Mouse (Mus musculus): Measurements from ENCODE around the gene Ccdc181.

The Ccdc181 gene

DNA sequence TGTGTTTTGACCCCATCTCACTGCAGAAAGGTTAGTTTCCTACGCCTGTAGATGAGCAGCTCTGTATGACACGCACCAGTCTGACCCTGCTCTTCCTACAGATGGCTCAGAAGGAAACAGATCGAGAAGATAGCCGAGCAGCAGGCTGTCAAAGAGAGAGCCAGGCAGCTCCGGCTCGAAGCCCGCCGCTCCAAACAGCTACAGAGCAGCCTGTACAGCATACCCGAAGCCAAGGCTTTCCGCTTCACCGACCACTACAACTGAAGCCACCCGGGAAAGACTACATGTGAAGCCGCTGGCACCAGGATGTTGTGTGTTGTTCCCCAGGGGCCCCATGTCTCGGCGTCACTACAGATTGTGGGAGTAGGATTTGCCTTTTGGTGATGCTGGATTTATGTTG is 12.0 kb downstream of the Ccdc181 start:
- no peak for DNase-seq

DNA sequence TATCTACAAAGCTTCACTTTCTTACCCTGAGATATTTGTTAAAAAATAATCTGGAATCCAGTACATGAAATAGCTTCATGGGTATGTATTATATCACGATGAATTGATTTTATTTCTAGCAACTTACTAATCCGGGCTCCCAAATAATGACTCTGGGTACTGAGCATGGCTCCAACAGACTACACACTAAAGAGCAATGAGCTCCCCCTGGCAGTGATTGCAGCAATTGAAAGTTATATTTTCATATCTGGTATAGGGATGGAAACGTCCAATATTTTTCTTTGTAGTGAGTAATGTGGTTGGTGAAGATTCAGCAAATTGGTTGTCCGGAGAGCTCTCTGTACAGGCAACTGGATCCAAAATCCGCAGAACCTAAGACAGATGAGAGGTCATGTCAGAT is 16.7 kb downstream of the Ccdc181 start:
- DNase-seq = no peak

DNA sequence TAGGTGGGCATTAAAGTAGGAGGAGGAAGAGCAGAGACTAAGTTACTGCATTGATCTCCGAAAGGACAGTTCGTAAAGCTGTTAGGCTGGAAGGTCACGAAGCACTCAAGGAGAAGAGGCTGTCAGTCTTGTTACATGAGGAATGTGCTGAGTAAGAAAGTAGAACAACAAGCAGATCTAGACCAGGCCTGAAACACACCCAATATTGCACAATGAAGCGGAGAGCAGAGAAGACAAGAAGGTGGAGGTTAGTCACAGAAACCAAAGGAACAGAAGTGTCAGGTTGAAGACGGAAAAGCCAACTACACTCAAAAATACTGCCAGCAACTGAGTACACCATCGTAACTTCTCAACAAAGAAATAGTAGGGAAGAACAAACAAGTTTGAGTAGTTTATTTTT is 18.7 kb downstream of the Ccdc181 start:
- no peak for DNase-seq

DNA sequence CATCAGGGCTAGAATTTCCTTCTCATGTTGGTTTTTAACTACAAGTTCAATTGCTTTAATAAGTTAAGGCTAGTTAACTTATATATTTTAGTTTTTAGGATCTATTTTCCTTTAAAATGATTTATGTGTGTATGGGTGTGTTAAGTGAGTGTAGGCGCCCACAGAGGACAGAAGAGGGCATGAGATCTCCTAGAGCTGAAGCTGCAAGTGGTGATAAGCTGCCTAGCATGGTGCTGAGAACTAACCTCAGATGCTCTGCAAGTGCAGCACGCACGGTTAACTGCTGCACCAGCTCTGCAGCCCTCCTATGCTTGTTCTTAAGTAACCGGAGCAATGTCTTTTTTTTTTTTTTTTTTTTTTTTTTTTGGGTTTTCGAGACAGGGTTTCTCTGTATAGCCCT is 21.1 kb downstream of the Ccdc181 start:
- no peak for DNase-seq

DNA sequence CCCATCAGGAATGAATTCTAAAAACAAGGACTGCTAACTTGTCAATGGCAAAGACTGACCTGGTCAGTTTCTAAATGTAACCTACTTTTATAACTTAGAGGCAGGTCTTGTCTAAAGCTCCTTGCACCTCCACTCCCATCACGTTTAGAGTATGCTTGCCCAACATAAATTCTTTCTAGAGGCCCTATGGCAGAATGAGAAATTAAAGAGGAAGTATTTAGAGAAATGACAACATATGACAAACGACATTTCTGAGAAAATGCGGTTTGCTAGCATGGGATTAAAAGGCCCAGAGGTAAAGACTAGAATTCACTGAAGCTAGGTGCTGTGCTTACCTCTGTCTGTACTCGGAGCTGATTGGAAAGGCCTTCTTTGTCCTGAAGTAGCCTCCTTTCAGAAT is 26.6 kb downstream of the Ccdc181 start:
- DNase-seq = no peak

DNA sequence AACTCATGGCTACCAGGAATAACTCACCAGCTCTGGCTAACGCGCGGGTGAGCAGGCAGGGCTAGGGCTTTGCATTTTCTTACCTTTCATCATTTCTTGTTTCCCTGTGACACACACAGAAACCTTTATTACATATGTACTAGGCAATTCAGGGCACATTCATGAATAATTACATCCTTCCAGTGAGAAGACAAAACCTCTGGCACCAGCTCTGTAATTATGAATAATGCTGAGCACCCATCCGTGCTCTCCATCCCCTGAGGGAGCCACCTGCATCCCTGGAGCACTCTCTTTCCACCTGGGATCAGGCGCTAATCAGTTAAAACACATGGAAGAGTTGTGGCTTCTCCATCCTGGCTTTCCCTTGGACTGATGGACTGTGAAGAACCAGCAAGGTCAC is 28.4 kb downstream of the Ccdc181 start, which contains the start of gene Nme7:
TSS of gene Nme7 (plus strand) at position 301 of the 400 bp plus-strand sequence.
- no peak for DNase-seq

DNA sequence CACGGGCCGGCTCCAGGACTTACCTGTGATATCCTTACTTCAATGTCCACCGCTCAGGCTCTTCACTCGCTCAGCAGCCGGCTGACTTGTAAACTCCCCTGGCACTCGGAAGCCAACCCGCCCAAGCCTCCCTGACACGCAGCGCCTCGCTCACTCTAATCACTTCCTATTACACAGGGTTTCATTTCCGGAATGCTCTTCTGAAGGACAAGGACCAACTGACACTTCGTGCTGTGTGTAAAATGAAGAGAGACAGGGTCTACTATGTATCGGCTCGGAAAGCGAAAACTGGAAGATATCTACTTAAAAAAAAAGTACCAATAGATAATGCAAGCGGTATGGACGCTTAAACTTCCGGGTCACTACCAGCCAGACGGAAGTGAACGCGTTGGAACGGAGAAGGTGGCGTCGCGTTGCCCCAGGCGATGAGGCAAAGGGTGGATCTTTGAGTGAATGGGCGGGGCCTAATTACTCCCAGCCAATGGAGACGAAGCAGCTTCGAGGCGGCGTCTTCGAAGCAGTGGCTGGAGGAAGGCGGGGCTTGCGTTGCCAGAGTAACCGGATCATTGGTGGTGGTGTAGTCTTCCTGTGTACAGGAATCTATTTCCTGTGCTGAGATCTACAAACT is 31.9 kb downstream of the Ccdc181 start, which contains the start of gene Blzf1:
TSS of gene Blzf1 (minus strand) at position 366 of the 628 bp plus-strand sequence.
- peak; percentile 99 for DNase-seq

DNA sequence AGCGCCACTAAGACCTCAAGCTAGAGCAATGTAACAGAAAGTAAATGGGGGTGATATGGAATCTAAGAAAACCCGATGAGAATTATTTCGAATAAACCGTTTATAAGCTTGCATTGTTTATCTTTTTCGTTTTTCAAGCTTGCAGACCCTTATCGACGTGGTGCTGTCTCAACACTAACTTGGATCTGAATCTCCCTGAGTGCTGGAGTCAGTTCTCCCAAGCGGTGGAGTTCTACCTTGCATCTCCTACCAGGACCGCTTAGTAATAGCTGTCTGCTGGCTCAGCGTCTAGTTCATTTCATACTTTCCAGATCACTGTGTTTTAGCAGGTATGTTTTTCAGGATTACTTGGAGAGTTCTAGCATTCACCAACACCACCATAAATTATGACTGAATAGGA is 32.5 kb downstream of the Ccdc181 start:
- no peak for DNase-seq

DNA sequence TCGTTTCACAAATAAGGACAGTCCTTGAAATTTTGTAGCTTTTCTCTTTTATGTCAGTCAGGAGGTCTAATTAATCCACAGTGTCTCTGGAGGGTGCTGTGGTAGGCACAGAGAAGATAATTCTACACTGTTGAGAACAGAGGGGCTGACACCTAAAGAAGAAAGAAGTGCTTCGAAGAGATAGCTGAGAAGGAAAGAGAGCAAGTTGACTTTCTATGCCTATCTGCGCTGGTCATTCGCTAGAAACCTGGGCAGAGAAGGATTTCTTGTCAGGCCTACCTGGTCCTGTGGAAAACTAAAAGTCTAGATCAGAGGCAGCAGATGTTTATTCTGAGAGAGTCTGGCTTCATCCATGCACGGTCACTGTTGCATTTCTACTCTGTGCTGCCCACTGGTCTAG is 38.7 kb downstream of the Ccdc181 start:
- no peak for DNase-seq

DNA sequence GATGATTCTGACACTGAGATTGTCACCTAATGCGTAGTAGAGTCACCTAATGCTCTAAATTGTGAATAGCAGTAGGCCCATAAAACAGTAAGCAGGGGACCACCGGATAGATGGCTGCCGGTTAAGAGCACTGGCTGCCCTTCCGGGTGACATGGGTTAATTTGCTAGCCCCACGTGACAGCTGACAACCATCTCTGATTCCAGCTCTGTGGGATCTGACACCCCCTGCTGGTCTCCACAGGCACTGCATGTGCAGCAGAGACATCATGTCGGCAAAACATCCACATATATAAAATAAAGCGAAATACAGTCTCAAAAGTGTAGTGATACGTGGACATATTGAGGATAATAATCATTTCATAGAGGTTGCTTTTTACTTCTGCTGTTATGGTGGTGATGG is 39.9 kb downstream of the Ccdc181 start:
- peak; percentile 76 for DNase-seq

DNA sequence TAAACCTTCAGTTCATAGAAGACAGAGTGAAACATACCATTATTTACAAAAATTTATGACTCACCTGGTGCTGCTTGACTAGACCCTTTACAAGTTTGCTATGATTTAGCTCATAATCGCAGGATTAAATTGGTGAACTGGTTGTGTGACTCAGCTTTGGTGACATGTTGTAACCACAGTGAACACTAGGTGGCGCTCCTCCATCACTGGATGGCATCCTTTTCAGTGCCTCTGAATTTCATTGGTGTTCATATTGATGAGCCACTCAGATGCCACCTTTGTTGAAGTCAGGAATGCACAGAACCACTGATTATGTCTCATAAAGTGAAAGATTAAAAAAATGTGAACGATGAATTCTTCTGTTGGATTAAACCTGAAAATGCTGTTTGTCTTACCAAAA is 41.3 kb downstream of the Ccdc181 start:
- peak; percentile 87 for DNase-seq

DNA sequence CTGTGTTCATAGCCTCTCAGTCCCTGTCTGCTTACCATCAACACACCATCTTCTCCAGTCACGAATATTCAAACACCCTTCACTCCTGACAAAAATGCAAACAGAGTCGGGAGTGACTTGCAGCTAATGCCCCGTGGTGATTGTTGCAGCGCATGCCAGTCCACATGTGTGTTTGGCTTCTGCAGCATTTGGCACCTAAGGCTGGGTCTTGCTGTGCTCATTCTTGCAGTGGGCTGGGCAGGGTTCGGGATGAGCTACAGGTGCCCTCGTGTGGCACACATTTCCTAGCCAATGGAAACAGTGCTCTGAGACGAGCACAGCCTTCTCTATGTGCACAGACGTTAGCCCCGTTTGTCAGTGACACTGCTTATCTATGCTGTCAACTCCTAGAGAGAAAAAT is 41.9 kb downstream of the Ccdc181 start:
- no peak for DNase-seq

DNA sequence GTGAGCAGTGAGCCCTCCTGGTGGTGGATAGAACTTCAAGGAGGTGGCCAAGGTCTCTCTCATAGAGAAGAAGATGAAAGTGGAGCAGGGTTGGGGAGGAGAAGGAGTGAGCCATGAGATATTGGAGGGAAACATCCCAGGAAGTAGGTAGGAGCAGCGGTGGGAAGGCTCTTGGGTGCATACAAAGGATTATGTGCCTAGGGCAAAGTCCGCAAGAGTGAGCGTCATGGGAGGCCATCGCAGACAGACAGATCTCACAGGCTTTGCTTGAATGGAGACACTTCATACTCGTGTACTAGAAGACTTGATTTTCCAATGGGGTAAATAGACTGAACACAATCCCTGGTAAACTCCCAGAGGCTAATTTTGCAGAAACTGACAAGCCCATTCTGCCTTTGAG is 43.1 kb downstream of the Ccdc181 start:
- no peak for DNase-seq

DNA sequence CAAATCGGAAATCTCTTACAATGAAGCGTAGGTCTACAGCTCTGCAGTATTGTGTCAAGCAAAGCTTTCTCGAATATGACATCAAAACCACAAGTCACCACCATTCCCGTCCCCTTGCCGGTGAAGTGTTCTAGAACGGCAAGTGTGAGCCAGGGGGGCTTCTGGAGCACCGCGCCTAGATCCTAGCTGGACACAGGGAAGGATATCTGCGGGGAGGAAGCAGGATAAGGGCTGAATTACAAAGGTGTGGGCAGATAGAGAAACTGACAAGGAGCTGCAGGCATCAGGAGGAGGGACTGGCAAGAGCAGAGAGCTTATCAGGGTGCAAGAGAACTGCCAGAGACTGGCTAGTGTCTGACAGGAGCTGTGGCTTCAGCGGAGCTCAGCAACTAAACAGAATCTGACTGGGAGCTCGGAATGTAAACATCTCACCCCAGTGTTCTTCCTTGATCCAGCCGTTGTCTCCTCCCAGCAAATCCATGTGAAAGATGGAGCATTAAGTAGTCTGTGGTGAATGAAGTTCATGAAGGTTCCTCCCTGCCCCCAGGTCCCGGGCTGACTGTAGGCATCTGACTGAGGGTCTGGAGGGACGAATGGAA is 44.3 kb downstream of the Ccdc181 start:
- no peak for DNase-seq

DNA sequence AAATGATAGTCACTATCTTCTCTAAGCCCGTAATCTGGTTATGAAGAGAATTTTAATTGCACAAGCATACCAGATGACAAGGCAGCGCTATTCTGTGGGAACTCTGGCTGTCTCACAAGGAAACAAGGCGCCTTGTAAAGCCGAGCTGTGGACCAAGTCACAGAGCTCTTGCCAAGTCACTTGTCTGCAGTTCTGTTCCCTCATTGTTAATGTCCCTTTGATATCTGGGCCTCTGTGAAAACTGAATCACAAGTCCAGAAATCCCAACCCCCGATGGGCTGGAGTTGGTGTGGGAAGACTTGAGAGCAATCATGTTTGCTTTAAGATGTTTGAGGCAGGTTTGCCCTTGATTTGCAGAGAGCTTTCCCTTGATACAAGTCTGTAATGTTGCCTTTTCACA is 45.3 kb downstream of the Ccdc181 start:
- no peak for DNase-seq

DNA sequence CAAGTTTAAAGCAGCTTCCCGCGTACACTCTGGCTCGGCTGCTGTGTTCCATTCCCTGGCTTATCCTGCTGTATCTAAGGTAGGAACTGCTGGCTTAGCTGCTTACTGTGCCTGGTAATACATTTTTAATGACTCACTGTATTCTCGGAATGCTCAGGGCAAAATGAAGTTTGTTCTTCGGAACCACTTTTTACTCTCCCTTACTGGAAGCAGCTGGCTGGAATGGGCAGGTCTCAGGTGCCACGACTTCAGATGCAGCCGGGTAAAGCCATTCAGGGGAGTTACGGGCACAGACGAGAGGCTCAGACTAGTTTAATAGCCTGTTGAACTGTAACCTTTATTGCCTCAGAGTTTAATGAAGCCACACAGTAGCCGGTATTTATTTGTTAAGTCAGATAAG is 46.0 kb downstream of the Ccdc181 start:
- DNase-seq = no peak

DNA sequence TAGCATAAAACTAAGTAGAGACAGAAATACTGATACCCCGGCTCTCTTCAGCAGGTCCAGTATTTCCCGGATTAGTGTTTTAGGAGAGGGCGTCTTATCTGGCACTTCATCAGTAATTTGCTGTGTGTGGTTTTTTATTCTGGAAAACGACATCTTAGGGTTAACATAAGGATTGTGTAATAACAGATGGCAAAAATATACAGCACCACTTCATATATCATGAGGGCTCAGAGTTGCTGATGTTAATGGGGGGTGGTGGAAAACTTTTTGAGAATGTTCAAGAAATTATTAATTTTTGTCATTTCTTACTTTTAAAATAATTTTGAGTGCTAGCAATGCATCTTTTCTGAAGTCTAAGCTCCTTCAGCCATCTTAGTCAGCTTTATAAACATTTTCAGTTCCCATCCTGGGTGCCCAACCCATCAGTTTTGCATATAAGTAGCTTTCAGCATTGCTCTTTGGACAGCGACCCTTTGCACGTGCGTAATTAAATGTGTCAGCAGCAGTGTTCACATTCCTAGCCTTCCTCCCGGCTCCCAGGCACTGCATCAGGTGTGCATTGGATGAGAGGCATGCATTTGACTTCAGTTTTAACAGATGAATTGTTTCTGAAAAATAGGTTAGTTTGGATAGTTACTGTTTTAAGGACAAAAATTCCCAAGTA is 47.7 kb downstream of the Ccdc181 start:
- DNase-seq = no peak

DNA sequence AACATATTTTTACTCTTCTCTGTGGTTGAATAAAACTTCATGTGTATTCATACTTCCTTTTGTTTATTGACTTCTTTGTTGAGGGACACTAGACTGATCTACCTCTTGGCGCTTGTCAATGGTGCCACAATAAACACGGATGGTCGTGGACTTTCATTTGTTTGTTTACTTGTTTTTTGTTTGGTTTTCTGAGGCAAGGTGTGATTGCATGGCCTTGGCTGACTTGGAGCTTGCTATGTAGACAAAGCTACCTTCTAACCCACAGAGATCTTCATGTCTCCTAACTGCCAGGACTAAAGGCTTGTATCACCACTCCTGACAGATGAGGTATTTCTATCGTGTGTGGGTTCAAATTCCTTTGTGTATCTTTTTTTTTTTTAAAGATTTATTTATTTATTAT is 48.8 kb downstream of the Ccdc181 start:
- no peak for DNase-seq

DNA sequence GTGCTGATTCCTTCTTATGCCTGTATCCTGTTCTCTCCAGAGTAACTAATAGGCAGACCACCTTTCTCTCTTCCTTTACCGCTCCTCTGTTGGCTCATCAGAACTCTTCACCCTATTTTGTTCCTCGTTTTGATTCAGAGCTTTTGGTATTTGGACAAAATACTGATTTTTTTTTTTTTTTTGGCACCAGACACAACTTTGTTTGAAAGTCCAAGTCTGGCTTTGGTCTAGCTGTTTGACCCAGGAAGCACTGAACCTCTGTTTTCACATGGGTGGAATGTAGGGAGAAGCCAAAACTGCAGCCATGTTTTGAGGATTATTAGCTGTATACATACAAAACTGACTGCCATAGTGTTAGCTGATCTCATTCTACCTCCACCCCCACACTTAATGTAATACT is 49.5 kb downstream of the Ccdc181 start:
- no peak for DNase-seq

DNA sequence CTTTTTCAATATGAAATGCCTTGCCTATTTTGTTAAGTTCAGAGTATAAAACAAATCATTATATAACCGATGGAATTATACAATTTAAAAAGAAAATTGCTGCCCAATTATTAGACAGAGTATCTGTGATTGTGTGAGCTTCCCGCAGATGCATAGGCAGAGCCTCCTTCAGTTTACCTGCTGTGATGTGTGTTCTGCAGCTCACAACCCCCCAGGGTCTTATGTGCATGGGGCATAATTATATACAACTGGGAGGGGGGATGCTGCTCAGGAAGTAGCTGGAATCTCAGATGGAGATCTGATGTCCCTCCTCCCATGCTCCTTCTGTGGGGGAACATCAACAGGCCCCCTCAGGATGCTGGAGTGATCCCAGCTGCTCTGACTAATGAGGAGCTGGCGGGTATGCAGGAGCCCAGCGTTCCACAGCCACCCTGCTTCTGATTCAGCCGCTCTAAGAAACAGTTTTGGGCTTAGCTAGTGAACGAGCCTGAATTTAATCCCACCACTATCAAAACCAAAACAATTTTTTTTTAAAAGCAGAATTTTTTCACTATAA is 51.3 kb downstream of the Ccdc181 start:
- DNase-seq = no peak

DNA sequence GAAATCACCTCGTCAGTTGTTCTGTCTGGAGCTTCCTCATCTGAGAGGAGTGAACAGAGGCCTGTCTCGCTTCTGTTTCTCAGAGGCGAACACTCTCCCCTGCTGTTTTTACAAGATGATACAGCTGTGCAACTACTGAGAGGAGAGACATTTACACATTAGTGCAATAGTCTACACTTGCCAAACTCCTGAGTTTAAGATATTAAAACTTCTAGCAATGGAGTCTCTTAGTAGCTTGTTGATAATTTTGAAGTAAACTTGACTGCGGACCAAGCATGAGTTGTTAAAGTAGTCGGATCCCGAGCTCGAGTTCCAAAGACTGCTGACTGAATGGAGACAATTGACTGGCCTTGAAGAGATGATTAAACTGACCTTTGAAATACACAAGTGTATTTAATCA is 52.4 kb downstream of the Ccdc181 start:
- no peak for DNase-seq

DNA sequence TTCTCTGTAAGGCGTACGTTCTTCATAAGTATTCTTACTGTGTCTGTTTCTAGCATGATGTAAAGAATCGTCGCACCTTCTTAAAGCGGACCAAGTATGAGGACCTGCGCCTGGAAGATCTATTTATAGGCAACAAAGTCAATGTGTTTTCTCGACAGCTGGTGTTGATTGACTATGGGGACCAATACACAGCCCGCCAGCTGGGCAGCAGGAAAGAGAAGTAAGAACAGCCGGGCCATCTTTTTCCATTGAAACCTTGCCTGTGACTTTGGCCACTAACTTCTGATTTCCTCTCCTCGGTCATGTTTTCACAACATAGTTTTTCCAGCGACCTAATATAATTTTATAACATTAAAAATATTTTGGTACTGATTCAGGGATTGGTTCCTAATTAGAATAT is 57.2 kb downstream of the Ccdc181 start:
- DNase-seq = no peak

DNA sequence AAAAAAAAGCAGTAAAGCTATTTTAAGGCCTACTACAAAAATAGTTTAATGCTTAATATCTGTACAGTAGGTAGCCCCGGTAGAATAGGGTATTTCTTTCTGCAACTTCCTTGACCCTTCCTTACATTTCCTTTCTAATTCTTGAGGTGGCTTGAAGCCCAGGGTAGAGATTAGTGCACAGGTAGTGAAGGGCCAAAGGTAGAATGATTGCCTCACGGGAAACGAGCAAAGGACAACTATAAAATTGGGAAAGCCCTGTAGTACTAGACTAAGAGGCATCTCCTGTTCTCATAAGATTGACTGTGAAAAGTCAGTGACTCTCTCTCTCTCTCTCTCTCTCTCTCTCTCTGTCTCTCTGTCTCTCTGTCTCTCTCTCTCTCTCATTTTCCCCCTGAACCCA is 60.0 kb downstream of the Ccdc181 start:
- no peak for DNase-seq

DNA sequence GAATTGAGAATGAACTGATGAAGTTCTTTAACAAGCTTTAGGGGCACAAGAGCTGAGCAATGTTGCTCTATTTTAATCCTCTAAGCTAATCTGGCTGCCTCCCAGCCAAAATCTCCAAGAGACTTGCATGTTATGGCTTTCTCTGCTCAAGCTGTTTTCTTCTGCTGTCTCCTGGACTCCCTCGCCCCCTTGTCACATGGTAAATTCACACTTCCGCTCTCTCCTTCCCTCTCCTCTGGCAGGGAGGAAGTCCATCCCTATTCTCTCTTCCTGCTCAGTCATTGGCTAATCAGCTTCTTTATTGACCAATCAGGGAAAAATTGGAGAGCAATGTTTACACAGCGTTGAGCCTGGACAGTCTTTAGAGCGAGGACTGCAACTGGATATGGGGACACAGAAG is 60.5 kb downstream of the Ccdc181 start:
- no peak for DNase-seq
